Mouse (Mus musculus) urinary bladder, adult 2 months (tissue): ENCODE results near the gene Hs3st3b1. TPM values are rescaled to one million over a fixed set of nuclear protein-coding genes. Genes with fewer than 3 reads are reported as not detected.

Experiments used
- DNase-seq: peaks from one replicate; pipeline ENCODE4 v3.0.0; 2022; ENCODE audit warnings: low spot score
- polyA plus RNA-seq: library from polyadenylated mRNA; depleted of rRNA; stranded (reverse); fragments of >200 nt; gene quantifications from 2 replicates; pipeline ENCODE4 v1.2.3, GENCODE M21; 2012

The Hs3st3b1 gene
- polyA plus RNA-seq, 1 experiment: 0.33 TPM

DNA sequence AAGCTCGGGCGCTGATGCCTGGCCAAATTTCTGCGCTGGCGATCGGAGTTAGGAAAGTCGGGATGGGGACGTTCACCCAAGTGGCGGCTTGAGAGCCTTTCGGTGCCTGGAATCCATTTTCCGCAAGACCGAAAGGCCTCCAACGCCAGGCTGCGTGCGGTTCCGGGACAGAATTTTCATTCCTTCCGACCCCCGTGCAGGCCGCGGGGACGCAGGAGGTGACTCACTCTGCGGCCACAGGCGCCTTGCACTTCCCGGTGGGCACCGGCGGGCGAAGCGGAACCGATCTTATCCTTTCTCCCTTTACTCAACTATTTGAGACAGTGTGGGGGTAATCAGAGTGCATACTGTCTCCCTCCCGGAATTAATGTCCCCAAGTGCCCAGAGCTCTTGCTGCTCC is 1.3 kb upstream of the Hs3st3b1 start:
- no peak for DNase-seq

DNA sequence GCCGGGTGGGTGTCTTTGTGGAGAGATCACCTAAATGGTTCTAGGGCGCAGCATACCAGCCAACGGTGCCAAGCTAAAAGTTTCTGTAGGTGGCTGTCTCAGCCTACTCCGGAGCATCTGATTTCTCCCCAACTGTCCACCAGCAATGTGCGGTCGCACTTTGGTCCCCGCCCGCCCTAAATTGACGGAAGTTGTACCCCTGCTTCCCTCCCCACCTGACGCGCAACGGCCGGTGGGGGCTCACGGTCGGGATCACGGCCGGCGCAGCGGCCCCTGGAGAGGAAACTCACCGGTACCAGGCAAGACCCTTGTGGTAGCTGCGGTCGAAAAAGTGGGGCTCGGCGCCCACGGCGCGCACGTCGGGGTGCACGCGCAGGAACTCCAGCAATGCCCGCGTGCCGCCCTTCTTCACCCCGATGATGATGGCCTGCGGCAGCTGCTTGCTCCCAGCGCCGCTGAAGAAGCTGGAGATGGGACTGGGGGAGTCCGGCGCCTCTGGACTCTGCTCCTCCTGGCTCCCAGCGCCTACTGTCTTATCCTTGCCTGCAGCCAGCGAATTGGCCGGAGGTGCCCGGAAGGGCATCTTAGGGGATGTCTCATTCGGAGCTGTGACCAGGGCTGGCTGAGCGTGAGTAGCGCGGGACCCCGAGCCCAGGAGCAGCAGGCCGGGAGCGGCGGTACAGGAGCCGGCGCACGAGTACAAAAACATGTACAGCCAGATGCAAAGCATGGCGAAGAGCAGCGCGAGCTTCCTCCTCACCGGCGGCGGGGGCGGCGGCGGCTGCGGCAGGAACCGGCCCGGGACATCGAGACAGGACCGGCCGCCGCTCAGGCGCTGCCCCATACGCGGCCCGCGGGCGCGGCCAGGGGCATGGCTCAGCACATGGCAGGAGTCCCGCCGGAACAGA is 792 bp downstream of the Hs3st3b1 start:
- DNase-seq: peak; percentile 26

DNA sequence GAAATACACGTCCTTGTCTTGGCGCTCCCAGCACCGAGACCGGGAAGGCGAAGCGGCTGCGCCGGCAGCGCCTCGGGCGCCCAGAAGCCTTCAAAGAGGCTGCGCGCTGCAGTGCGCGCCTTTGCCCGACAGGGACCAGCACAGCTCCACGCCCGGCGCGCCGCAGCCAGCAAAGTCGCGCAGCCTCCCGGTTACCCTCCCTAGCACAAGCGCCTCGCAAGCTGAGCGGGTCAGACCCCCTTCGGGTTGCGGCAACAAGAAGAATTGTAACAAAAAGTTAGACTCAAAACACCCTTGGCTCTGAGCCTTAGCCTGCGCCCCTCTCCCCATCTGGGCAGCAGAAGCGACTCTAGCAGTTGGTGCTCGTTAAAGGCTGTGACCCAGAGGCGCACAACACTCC is 1.6 kb downstream of the Hs3st3b1 start:
- peak; percentile 47 for DNase-seq

- no peak for DNase-seq
Measured at GRCm38 (mm10) chr11:63919211-63920098, 2.6 kb downstream of the Hs3st3b1 start.

DNA sequence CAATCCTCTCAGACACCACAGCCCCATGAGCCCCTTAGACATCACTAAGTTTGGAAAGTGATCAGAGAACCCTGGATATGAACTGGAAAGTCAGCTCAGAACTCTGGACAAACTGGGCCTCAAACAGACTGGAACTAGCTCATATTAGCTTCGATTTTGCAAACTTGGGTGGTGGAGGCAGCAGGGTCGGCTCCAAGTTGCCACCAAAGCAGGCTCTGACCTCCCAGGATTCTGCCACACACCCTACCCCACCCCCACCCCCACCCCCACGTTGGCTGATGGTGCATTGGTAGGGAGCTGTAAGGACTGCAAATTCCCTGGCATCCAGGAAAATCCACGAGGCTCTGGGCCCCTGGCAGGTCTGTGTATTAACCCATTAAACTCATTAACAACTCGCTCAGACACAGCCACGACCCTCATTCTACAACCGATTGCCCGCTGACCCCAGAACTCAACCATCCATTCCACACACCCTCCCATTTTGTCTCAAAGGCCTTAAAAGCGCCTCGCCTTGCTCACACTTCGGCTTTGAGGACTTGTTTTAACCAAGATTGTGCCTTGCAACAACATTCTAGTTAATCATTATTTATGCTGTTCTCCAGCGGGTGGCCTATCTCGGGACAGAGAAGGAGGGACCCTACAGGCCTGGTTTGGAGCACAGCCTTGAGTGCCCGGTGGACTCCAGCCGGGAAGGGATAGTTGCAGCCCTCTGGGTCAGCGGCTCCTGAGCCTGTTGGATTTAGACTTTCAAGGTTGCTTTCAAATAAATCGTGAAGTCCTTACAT is 3.6 kb downstream of the Hs3st3b1 start:
- DNase-seq: no peak

DNA sequence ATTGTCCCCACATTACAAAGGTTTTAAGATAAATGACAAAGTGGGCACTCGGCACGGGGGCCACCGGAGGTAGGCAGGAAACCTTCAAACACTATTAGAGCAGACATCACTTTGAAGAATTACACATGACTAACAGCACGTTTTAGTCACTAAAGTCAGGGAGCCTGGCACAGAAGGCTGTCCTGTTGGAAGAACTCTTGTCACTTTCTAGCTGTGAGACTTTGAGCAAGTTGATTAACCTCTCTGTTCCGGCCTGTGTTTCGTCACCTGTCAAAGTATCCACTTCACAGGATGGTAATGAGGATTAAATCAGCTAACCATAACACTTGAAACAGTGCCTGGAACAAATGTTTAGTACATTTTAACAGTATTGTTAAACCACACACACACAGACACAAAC is 4.5 kb downstream of the Hs3st3b1 start:
- DNase-seq: no peak

DNA sequence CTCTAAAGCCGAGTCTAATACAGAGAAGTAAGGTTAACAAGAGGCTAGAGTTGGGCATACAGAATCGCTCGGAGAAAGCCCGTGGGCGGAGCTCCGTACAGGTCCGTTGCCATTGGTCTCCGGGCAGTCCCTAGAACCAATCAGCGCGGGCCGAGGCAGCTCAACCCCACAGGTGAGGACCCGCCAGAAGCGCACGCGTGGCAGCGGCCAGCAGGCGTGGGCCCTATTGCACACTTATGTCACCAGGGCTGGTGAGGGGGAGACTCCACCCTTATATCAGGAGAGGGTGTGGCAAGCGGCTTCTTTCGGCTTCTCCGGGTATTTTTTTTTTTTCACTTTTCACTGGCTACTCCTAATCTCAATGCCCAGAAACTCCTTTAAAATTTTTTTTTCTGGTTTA is 7.7 kb downstream of the Hs3st3b1 start:
- DNase-seq: peak; percentile 55

- DNase-seq: no peak
Measured at GRCm38 (mm10) chr11:63913936-63914335, 8.2 kb downstream of the Hs3st3b1 start.

GRCm38 (mm10) chr11:63911001-63911400 is 11.1 kb downstream of the Hs3st3b1 start:
- DNase-seq: no peak

- no peak for DNase-seq
Measured at GRCm38 (mm10) chr11:63909961-63910360, 12.1 kb downstream of the Hs3st3b1 start.

DNA sequence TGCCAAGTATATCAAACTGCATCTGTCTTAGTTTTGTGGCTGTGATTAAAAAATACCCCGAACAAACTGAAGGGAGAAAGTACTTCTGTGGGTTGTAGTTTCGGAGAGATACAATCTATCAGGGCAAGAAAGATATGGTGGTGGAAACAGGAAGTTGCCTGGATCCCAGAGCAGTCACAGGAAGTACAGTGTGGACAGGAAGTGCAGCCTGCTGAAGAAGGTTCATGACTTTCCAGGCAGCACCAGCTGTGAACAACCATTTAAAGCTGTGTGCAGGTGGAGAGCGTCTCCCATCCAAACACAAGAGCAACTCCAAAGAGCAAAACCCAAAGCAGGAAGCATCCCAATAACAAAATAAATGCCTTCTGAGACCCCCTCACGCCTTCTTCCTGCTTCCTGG is 13.6 kb downstream of the Hs3st3b1 start:
- DNase-seq: no peak

GRCm38 (mm10) chr11:63906552-63907353 is 15.3 kb downstream of the Hs3st3b1 start:
- DNase-seq: no peak

GRCm38 (mm10) chr11:63904787-63905186 is 17.3 kb downstream of the Hs3st3b1 start:
- no peak for DNase-seq

GRCm38 (mm10) chr11:63898509-63899168 is 23.5 kb downstream of the Hs3st3b1 start:
- DNase-seq: no peak

- no peak for DNase-seq
Measured at GRCm38 (mm10) chr11:63897856-63898508, 24.1 kb downstream of the Hs3st3b1 start.

DNA sequence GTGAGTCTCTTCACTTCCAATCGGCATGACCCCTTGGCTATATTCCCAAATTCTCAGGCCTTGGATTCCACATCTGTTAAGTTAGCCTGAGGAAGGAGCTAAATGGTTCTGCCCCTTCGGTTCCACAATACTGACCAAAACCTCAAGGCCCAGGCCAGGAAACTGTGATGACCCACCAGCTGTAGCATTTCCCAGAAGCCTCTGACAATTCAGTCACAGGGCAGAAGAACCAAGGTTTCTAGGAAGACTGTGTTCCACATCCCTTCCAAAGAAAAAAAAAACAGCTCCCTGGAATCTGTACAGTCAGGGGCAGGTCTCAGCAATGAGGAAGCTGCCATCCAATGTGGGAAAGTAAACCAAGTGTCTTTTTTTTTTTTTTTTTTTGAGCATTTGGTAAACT is 25.1 kb downstream of the Hs3st3b1 start:
- no peak for DNase-seq

DNA sequence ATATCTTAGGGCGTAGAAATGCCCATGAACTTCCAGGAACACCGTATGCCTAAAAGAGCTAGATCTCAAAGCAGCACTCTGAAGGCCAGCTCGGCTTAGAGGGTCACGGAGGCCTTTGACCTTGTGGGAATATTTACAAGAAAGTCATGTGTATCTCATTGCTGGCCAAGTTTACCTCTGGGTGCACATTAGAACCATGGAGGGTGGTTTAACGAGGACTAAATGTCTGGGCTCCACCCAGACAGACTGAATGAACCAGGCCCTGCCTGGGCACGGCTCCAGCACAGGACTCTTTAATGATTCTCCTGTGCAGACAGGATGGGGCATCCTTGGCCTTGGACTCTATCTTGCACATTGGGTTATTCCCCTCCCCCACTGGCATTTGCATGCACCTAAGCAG is 27.9 kb downstream of the Hs3st3b1 start:
- DNase-seq: no peak

DNA sequence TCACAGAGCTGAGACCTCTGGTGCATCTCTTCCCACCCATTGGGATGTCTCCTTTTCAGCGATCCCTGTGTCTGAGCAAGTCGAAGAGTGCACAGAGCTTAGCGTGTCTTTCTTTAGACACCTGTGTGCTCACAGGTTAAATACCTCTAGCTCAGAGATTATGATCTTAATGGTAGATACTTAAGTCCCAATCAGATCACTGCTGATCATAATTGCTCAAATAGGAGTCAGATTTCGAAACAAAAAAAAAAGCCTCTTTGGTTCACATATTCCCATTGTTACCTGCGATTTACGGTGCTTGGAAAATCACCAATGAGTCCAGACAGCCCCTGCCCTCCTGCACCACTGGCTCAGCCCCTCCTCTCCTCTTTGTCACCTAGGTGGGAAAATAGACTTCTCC is 28.5 kb downstream of the Hs3st3b1 start:
- no peak for DNase-seq

GRCm38 (mm10) chr11:63891479-63892020 is 30.5 kb downstream of the Hs3st3b1 start:
- DNase-seq: no peak

DNA sequence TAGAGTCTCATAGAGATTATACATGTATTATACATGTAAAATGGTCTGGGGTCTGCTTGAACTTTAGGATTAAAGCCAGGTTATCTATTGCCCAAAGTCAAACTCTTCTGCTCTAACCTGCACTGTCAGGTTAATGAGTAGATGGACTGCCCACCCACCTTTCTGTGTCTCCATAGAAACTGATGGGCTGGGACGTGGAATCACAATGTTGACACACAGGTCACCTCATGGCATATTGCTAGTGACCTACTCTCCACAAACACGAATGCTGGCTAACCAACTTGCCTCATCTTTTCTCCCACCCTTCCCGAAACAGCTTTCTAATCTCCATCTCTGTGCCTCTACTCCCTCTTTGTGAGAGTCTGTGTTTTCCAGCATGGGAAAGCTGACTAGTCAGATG is 38.7 kb downstream of the Hs3st3b1 start:
- DNase-seq: no peak
